Mouse (Mus musculus) E14TG2a.4 (cell line): ENCODE data around the gene Tmem234.

Experiments
- H3K27me3 ChIP-seq: 2 replicates; pipeline ENCODE4 v1.6.1; 2014; ENCODE audit warnings: low read length, control low read depth; ENCODE audit not compliant: insufficient read depth
- H3K36me3 ChIP-seq: 2 replicates; pipeline ENCODE4 v1.6.1; 2014; ENCODE audit warnings: low read length, control low read depth; ENCODE audit not compliant: insufficient read depth
- H3K4me1 ChIP-seq: replicated peaks from 2 replicates; pipeline ENCODE4 v1.6.1; 2014; ENCODE audit warnings: low read depth, low read length, control low read depth
- H3K4me3 ChIP-seq: replicated peaks from 2 replicates; pipeline ENCODE4 v1.5.1; 2014; ENCODE audit warnings: mild to moderate bottlenecking, low read length
- H3K9me3 ChIP-seq: 2 replicates; pipeline ENCODE4 v1.6.1; 2014; ENCODE audit warnings: low read length, control low read depth
- CTCF ChIP-seq: conservative IDR thresholded peaks from 2 replicates; pipeline ENCODE4 v1.5.1; 2014; ENCODE audit warnings: low read length
- NANOG ChIP-seq: IDR thresholded peaks from 2 replicates; pipeline ENCODE4 v1.6.1; 2014; ENCODE audit warnings: borderline replicate concordance, low read length, mixed read lengths
- POU5F1 ChIP-seq: IDR thresholded peaks from 2 replicates; pipeline ENCODE4 v1.6.1; 2014; ENCODE audit warnings: low read length, borderline replicate concordance

The Tmem234 gene

DNA sequence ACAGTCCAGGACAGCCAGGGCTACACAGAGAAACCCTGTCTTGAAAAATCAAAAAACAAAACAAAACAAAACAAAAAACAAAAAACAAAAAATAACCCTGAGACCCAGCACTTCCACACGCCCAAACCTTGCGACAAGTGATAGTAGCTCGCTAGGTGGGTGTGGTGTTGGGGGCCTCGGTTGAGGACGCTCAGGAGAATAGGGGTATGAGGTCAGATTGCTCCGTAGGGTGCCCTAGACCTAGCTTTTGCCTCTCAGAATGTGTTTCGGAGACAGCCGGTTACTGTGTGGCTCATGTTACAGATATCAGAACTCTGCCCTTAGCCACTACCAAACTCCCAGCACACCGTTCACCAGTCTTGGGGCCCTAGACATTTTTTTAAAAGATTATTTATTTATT lies 14.7 kb upstream of the Tmem234 start:
- H3K4me1 ChIP-seq, result peaks cover 22% of the 10 kb centered on the region
- no peaks in the 10 kb centered on the region for H3K27me3 ChIP-seq
- no peaks in the 10 kb centered on the region for H3K9me3 ChIP-seq
- TF ChIP-seq NANOG (no peak), CTCF (no peak), POU5F1 (no peak)
- H3K4me3 ChIP-seq, result no peak overlapping the region
- peaks cover 9% of the 10 kb centered on the region for H3K36me3 ChIP-seq

DNA sequence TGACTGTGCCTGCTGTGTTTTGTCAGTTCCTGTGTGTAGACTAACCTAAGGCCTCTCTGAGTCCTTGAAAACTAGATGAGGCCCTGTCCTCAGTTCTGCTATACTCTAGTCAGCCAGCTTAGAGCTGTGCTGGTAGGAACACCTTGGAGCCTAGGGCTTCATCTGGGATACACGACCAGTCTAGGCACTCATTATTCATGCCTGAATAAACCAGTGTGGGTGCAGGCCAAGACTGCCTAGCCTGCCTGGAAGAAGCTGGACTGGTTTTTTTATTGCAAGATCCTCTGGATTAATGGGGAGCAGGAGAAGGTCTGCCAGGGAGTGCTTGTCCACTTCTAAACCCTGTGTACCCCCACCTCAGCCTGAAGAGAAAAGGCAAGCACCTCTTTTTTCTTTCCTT lies 13.5 kb upstream of the Tmem234 start:
- no peaks in the 10 kb centered on the region for H3K27me3 ChIP-seq
- no peak for TF ChIP-seq CTCF
- TF ChIP-seq POU5F1, result no peak
- no peak for TF ChIP-seq NANOG
- no peak overlapping the region for H3K4me3 ChIP-seq
- peaks cover 20% of the 10 kb centered on the region for H3K4me1 ChIP-seq
- peaks cover 20% of the 10 kb centered on the region for H3K36me3 ChIP-seq
- no peaks in the 10 kb centered on the region for H3K9me3 ChIP-seq

DNA sequence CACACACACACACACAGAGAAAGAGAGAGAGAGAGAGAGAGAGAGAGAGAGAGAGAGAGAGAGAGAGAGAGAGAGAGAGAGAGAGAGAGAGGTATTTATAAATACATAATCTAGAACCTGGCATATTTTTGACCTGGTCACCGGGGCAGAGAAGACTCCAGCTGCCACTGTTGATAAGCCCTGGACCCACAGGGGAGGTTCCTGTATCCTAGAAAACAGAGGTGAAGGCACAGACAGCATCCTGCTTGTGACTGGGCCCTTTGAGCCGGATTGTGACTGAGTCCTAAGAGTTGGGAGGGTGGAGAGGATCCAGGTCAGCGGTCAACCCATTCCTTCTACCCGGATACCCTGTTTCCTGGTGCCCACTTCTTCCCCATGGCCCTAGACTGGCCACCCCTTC lies 11.6 kb upstream of the Tmem234 start:
- no peak for TF ChIP-seq POU5F1
- TF ChIP-seq CTCF, result no peak
- no peak for TF ChIP-seq NANOG

DNA sequence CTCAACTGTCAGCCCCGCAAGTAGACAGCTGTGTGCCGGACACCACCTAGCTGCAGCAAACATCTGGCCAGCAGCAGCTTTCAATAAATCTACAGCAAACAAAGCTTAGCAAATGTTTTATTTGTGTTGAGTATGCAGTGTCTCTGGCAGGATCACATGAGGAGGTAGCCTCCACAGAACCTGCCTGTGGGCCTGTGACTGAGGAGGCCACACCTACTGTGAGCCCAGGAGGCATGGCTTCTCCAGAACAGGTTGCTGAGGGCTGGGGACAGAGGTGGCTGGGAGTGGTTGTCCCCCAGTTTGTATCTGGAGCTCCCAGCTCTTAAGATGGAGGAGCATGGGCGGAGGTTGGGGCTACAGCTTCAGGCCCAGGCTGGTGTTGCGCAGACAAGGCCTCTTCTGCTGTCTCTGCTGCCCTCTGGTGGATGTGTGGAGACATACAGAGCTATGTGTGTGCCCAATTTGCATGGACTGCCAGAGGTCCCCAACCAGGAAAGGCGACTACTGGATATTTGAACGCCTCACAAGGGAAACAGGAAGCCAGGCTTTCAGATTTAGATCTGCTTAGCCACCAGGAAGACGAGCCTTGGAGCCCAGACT lies 8.1 kb downstream of the Tmem234 start:
- Histone ChIP-seq H3K27me3 (no peaks in the 10 kb centered on the region), H3K36me3 (peaks cover 58% of the 10 kb centered on the region), H3K9me3 (no peaks in the 10 kb centered on the region), H3K4me3 (peak overlapping the region; percentile 49; the same call in 1 of the 2 replicates), H3K4me1 (peaks cover 76% of the 10 kb centered on the region)
- TF ChIP-seq POU5F1, result no peak
- TF ChIP-seq CTCF, result peak; percentile 53
- TF ChIP-seq NANOG, result no peak

More for the DNA sequence above, 11.6 kb upstream of the Tmem234 start:
- H3K4me1 ChIP-seq, result peaks cover 20% of the 10 kb centered on the region
- no peak overlapping the region for H3K4me3 ChIP-seq
- no peaks in the 10 kb centered on the region for H3K9me3 ChIP-seq
- H3K27me3 ChIP-seq, result no peaks in the 10 kb centered on the region
- H3K36me3 ChIP-seq, result peaks cover 40% of the 10 kb centered on the region

DNA sequence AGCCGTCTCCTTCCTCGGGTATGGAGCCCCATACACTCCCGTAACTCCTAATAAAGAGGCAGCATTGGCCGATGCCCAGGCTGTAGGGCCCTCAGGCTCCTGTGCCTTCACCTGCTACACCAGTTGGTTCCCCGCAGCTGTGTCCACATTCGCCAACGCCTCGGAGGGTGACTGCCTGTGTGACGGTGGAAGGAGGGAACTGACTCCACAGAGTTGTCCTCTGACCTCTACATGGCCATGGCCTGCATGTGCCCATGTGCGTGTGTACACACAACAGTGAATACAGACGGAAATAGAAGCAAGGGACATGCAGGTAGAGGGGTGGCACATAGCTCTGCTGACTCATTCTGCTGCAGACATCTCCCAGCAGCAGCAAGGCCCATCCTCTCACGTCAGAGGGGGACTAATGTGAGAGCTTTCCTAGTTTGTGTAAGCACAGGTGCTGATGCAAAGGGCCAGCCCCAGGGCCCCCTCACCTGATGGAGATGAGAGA lies 8.7 kb downstream of the Tmem234 start:
- Histone ChIP-seq H3K4me1 (peaks cover 76% of the 10 kb centered on the region), H3K4me3 (peak overlapping the region; percentile 49), H3K9me3 (no peaks in the 10 kb centered on the region), H3K27me3 (no peaks in the 10 kb centered on the region), H3K36me3 (peaks cover 51% of the 10 kb centered on the region)
- TF ChIP-seq CTCF, result no peak
- no peak for TF ChIP-seq POU5F1
- no peak for TF ChIP-seq NANOG

DNA sequence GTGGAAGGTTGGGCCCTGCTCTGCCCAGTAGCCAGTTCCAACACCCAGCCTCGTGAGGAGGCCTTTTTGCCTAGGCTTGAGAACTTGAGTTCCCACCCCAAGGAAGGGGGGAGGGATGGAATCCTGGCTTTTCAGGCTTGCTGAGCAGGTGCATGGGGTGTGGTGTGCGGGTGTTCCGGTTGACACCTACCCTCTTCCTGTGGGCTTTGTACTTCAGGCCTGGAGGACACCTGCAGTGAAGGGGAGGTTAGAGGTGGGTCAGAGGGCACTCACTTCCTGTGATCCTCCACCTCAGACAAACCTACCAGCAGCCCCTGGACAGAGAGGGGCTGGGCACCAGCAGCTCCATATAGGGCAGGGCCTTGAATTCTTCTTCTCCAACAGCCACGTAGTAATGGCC lies 9.6 kb downstream of the Tmem234 start:
- H3K9me3 ChIP-seq, result no peaks in the 10 kb centered on the region
- H3K4me3 ChIP-seq, result peak overlapping the region; percentile 49
- H3K4me1 ChIP-seq, result peaks cover 72% of the 10 kb centered on the region
- TF ChIP-seq CTCF (no peak), NANOG (no peak)
- peaks cover 43% of the 10 kb centered on the region for H3K36me3 ChIP-seq
- no peaks in the 10 kb centered on the region for H3K27me3 ChIP-seq

DNA sequence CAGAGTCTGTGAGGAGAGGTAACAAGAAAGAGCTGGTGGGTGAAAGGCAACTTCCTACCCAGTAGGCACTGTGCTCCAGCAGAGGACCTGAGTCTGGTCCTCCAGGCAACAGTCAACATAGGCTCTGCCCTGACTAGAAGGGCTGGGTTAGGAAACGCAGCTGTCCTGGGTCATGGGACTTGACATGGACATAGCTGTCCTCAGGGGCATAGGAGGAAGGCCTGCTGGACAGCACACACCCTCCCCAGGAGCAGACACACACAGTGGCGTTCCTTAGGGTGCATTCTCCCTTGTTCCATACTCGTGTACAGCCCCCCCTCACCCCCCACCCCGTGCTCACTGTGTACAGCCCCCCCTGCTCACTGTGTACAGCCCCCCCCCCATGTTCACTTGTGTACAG lies 10.0 kb downstream of the Tmem234 start:
- Histone ChIP-seq H3K4me1 (peaks cover 69% of the 10 kb centered on the region), H3K27me3 (no peaks in the 10 kb centered on the region), H3K4me3 (peak overlapping the region; percentile 49), H3K36me3 (peaks cover 39% of the 10 kb centered on the region), H3K9me3 (no peaks in the 10 kb centered on the region)
- TF ChIP-seq CTCF, result no peak
- no peak for TF ChIP-seq NANOG
- TF ChIP-seq POU5F1, result no peak

DNA sequence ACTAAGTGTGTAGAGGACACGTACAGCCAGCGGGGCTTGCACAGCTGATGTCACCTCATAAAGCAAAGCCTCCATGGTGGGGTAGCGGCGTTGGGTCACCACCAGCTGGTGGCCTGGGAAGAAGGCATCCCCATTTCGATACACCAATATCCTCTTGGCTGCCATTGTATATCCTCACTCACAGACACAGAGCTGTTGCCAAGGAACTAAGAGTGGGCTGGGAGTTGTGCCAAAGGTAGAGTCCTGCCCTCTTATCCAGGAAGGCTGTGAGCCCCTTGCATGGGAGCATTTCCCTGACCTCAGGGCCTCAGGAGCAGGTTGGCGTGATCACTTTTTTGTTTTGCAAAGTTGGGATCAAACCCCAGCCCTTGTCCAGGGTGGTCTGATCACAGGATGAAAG lies 13.6 kb downstream of the Tmem234 start, which contains the start of gene Dcdc2b:
Gene Dcdc2b (minus strand): TSS at position 165 of the 400 bp plus-strand sequence.
- no peak within 1 kb of the TSS for H3K4me3 ChIP-seq
- no peaks in the 10 kb centered on the region for H3K27me3 ChIP-seq
- no peak for TF ChIP-seq NANOG
- TF ChIP-seq POU5F1, result no peak
- no peak for TF ChIP-seq CTCF
- H3K9me3 ChIP-seq, result no peaks in the 10 kb centered on the region
- H3K36me3 ChIP-seq, result peaks cover 30% of the 10 kb centered on the region
- H3K4me1 ChIP-seq, result peaks cover 61% of the 10 kb centered on the region

DNA sequence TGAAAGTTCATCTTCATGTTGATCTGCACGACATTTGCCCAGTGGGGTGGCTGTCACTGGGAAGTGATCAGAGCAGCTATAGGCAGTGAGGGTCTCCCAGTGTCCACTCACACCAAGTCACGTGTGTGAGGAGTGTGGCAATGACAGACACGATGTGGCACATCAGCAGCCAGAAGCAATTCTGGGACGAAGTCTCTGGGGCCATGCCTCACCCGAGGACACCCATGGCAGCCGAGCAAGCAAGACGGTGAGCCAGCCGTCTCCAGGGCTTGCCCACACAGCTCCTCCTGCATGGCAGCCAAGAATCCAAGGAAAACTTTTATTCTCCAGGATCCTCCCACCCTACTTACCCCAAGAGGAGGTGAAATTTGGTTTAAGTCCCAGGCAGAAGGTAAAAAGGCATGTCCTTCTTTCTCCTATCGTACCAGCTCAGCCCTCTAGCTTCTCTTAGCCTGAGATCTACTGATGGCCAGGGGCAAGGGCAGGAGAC lies 15.4 kb downstream of the Tmem234 start:
- H3K4me1 ChIP-seq, result peaks cover 56% of the 10 kb centered on the region
- no peak overlapping the region for H3K4me3 ChIP-seq
- no peaks in the 10 kb centered on the region for H3K27me3 ChIP-seq
- no peak for TF ChIP-seq POU5F1
- TF ChIP-seq NANOG, result no peak
- TF ChIP-seq CTCF, result no peak
- H3K9me3 ChIP-seq, result no peaks in the 10 kb centered on the region
- H3K36me3 ChIP-seq, result peaks cover 22% of the 10 kb centered on the region
